Mouse (Mus musculus) forebrain, postnatal 0 days (tissue): Measurements from ENCODE around the gene Ms4a15. TPM values are rescaled to one million over a fixed set of nuclear protein-coding genes. Genes with fewer than 3 reads are reported as not detected.

ENCODE experiments used
- ATAC-seq: fragments of 200-750 bp; cut with Nextera tagmentation; 2 replicates; pipeline ENCODE4 v1.8.0; 2017; ENCODE audit warnings: mild to moderate bottlenecking, moderate library complexity
- DNase-seq: peaks from one replicate; pipeline ENCODE4 v3.0.0-alpha.2; 2015
- H3K27ac ChIP-seq: fragments of 300-500 bp; sonication (generic); 2 replicates; pipeline ENCODE4 v1.5.1; 2014; ENCODE audit warnings: low read depth, mild to moderate bottlenecking, antibody characterized with exemption, low read length, moderate library complexity, mixed read lengths
- H3K27me3 ChIP-seq: fragments of 300-500 bp; sonication (generic); 2 replicates; pipeline ENCODE4 v1.6.1; 2014; ENCODE audit warnings: mild to moderate bottlenecking, low read length, mixed read lengths; ENCODE audit not compliant: insufficient read depth
- H3K36me3 ChIP-seq: fragments of 300-500 bp; sonication (generic); 2 replicates; pipeline ENCODE4 v1.6.1; 2014; ENCODE audit warnings: mild to moderate bottlenecking, moderate library complexity; ENCODE audit not compliant: insufficient read depth
- H3K4me1 ChIP-seq: fragments of 300-500 bp; sonication (generic); 2 replicates; pipeline ENCODE4 v1.6.1; 2014; ENCODE audit warnings: antibody characterized with exemption; ENCODE audit not compliant: insufficient read depth
- H3K4me2 ChIP-seq: fragments of 300-500 bp; sonication (generic); 2 replicates; pipeline ENCODE4 v1.6.1; 2014; ENCODE audit warnings: low read depth, mild to moderate bottlenecking, moderate library complexity
- H3K4me3 ChIP-seq: fragments of 300-500 bp; sonication (generic); 2 replicates; pipeline ENCODE4 v1.5.1; 2014; ENCODE audit warnings: low read depth, low read length, mixed read lengths
- H3K9ac ChIP-seq: fragments of 300-500 bp; sonication (generic); 2 replicates; pipeline ENCODE4 v1.6.1; 2014; ENCODE audit warnings: mild to moderate bottlenecking
- H3K9me3 ChIP-seq: fragments of 300-500 bp; sonication (generic); 2 replicates; pipeline ENCODE4 v1.6.1; 2016; ENCODE audit warnings: low read length
- CTCF ChIP-seq: sonication (generic); IDR thresholded peaks from 2 replicates; pipeline ENCODE4 v1.5.1; 2016; ENCODE audit warnings: antibody characterized with exemption, control low read depth, low read depth
- WGBS: fragments of 180-500 bp; shearing (Covaris S2); extraction: QIAGEN DNeasy Blood & Tissue Kit; methylation state at CpG from one replicate; pipeline ENCODE4 v1.1.7; 2014; 5-methylcytosine and 5-hydroxymethylcytosine counted together
- polyA plus RNA-seq: library from polyadenylated mRNA; unstranded; fragments of >200 nt; fragmentation: Nextera tagmentation; extraction: Ambion mirVana; gene quantifications from 2 replicates; pipeline ENCODE4 v1.2.1, GENCODE M21; 2015
- total RNA-seq: library from RNA; depleted of rRNA; stranded (reverse); fragments of >200 nt; gene quantifications from 2 replicates; pipeline ENCODE4 v1.2.3, GENCODE M21; 2014; rRNA removed

The Ms4a15 gene
- total and polyA plus RNA-seq, 2 experiments from 2014 or later, result 2.1 to 3.0 TPM

DNA sequence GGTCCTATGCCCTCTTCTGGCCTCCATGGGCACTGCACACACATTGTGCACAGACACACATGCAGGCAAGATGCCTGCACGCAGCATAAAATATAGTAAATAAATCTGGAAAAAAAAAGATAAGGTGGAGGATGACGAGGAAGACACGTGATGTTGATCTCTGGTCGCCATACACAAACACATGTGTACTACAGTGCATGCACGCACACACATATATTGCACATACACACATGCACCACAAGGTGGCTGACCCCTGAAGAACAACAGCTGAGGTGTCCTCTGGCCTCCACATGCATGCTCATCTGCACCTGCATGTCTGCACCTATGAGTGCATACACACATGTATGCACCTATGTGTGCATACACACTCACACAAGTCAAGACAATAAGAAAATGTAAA is 57.0 kb downstream of the Ms4a15 start:
- ATAC-seq (no peak), DNase-seq (no peak)
- Histone ChIP-seq H3K4me2 (no peak overlapping the region), H3K9me3 (no peaks in the 10 kb centered on the region), H3K4me1 (0 out of 2 replicates have a peak, but pooled peaks cover 4% of the 10 kb centered on the region), H3K4me3 (no peak overlapping the region), H3K36me3 (no peaks in the 10 kb centered on the region), H3K27ac (no peak overlapping the region), H3K27me3 (no peaks in the 10 kb centered on the region), H3K9ac (no peak overlapping the region)
- WGBS, result 89% methylated on average over 5 of the region's 5 CpGs
- peak; percentile 36 for TF ChIP-seq CTCF

DNA sequence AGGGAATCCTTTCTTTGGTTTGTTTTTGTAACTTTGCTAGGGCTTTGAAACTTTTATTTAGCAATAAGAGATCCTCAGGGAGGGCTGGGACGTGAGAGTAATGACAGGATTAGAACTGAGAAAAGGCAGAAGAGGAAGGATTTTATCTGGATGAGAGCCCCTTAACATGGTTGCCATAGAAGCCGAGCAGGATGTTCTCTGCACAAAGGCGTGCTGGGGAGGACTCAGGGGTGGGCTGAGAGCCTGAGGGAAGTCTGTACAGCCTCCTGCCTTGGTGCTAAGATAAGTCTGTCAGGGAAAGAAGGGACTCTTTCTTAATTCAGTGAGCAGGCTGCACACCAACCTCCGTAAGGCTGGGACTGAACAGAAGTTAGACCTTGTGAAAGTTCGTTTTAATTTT is 58.0 kb downstream of the Ms4a15 start:
- Histone ChIP-seq H3K4me2 (no peak overlapping the region), H3K27ac (no peak overlapping the region), H3K9me3 (no peaks in the 10 kb centered on the region), H3K27me3 (no peaks in the 10 kb centered on the region), H3K4me1 (no peaks in the 10 kb centered on the region), H3K4me3 (no peak overlapping the region), H3K9ac (no peak overlapping the region), H3K36me3 (no peaks in the 10 kb centered on the region)
- WGBS, result 25% methylated on average over 5 of the region's 5 CpGs
- TF ChIP-seq CTCF, result no peak
- DNase-seq (no peak), ATAC-seq (peak; percentile 26; the same call in 1 of the 2 replicates)

DNA sequence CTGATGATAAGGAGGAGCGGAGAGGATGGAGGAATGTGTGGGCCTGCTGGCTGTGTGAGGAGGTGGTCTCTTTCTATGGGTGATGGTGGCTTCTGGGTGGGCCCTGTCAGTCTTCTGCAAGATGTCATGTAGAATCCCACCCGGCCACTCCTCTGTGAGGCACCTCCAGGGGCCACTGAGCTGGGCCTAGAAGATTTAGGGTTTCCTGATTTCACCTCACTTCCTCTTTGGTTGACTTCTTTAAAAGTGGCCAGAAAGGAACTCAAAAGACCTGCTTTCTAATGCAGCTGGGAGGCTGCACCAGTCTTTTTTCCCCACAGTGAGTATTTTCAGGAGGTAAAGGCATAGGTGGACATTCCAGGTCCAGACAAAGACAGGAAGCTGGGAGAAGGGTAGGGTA is 62.4 kb downstream of the Ms4a15 start:
- H3K9me3 ChIP-seq, result no peaks in the 10 kb centered on the region
- no peak overlapping the region for H3K9ac ChIP-seq
- DNase-seq (no peak), ATAC-seq (no peak)
- no peak overlapping the region for H3K4me2 ChIP-seq
- no peaks in the 10 kb centered on the region for H3K4me1 ChIP-seq
- TF ChIP-seq CTCF, result no peak
- no peaks in the 10 kb centered on the region for H3K36me3 ChIP-seq
- 98% methylated on average over 2 of the region's 2 CpGs for WGBS
- no peak overlapping the region for H3K27ac ChIP-seq
- H3K4me3 ChIP-seq, result no peak overlapping the region
- no peaks in the 10 kb centered on the region for H3K27me3 ChIP-seq

Other genes with a start within 250 kb of the Ms4a15 start
- not detected in 2 replicates for gene Cd6, start 163.2 kb downstream of the Ms4a15 start, total RNA-seq
- 0.05 TPM in 1 of 2 replicates, not detected in the other for gene Cd6, start 163.2 kb downstream of the Ms4a15 start, polyA plus RNA-seq
- gene Slc15a3, start 153.5 kb downstream of the Ms4a15 start, total RNA-seq, result 0.62 and 0.90 TPM in 2 replicates
- gene Slc15a3, start 153.5 kb downstream of the Ms4a15 start, polyA plus RNA-seq, result 0.26 and 0.42 TPM in 2 replicates
- 323 and 362 TPM in 2 replicates for gene Tmem132a, start 123.3 kb downstream of the Ms4a15 start, total RNA-seq
- 180 and 184 TPM in 2 replicates for gene Tmem132a, start 123.3 kb downstream of the Ms4a15 start, polyA plus RNA-seq
- gene Tmem109, start 111.2 kb downstream of the Ms4a15 start, total RNA-seq, result 22.2 and 25.5 TPM in 2 replicates
- 33.7 and 38.8 TPM in 2 replicates for gene Tmem109, start 111.2 kb downstream of the Ms4a15 start, polyA plus RNA-seq
- gene Prpf19, start 98.0 kb downstream of the Ms4a15 start, total RNA-seq, result 243 and 271 TPM in 2 replicates
- 35.6 and 36.9 TPM in 2 replicates for gene Prpf19, start 98.0 kb downstream of the Ms4a15 start, polyA plus RNA-seq
- gene Zp1, start 72.6 kb downstream of the Ms4a15 start, total RNA-seq, result 0.10 and 0.23 TPM in 2 replicates
- 0.59 and 0.68 TPM in 2 replicates for gene Zp1, start 72.6 kb downstream of the Ms4a15 start, polyA plus RNA-seq
- gene Ptgdr2, start 56.1 kb downstream of the Ms4a15 start, total RNA-seq, result 0.57 and 0.77 TPM in 2 replicates
- gene Ptgdr2, start 56.1 kb downstream of the Ms4a15 start, polyA plus RNA-seq, result 0.05 and 0.10 TPM in 2 replicates
- 6.2 and 6.8 TPM in 2 replicates for gene Ccdc86, start 44.0 kb downstream of the Ms4a15 start, total RNA-seq
- 12.7 and 16.6 TPM in 2 replicates for gene Ccdc86, start 44.0 kb downstream of the Ms4a15 start, polyA plus RNA-seq
- gene Ms4a10, start 18.6 kb downstream of the Ms4a15 start, total RNA-seq, result not detected in 2 replicates
- not detected in 2 replicates for gene Ms4a10, start 18.6 kb downstream of the Ms4a15 start, polyA plus RNA-seq
- gene Ms4a18, start 24.8 kb upstream of the Ms4a15 start, total RNA-seq, result not detected in 2 replicates
- gene Ms4a18, start 24.8 kb upstream of the Ms4a15 start, polyA plus RNA-seq, result not detected in 2 replicates
- gene Ms4a8a, start 87.9 kb upstream of the Ms4a15 start, total RNA-seq, result not detected in 2 replicates
- gene Ms4a8a, start 87.9 kb upstream of the Ms4a15 start, polyA plus RNA-seq, result not detected in 2 replicates
- gene 1700017D01Rik, start 137.6 kb upstream of the Ms4a15 start, total RNA-seq, result not detected in 2 replicates
- not detected in 2 replicates for gene 1700017D01Rik, start 137.6 kb upstream of the Ms4a15 start, polyA plus RNA-seq
- gene 1700025F22Rik, start 172.1 kb upstream of the Ms4a15 start, total RNA-seq, result not detected in 2 replicates
- not detected in 2 replicates for gene 1700025F22Rik, start 172.1 kb upstream of the Ms4a15 start, polyA plus RNA-seq
- not detected in 2 replicates for gene Ms4a13, start 203.5 kb upstream of the Ms4a15 start, total RNA-seq
- not detected in 2 replicates for gene Ms4a13, start 203.5 kb upstream of the Ms4a15 start, polyA plus RNA-seq
- not detected in 2 replicates for gene Ms4a12, start 239.2 kb upstream of the Ms4a15 start, total RNA-seq
- gene Ms4a12, start 239.2 kb upstream of the Ms4a15 start, polyA plus RNA-seq, result not detected in 2 replicates